Mouse (Mus musculus): ENCODE data around the gene Pgap1. TPM values are rescaled to one million over a fixed set of nuclear protein-coding genes. Genes with fewer than 3 reads are reported as not detected.

The Pgap1 gene
- polyA plus RNA-seq, 1 experiment: 1.1 TPM

GRCm38 (mm10) chr1:54587076-54587475 lies 29.6 kb upstream of the Pgap1 start:
- Histone ChIP-seq H3K27ac (ENCODE audit: control insufficient read depth, insufficient read depth, low read length) (no peak overlapping the region), H3K4me1 (replicated peaks; ENCODE audit: control insufficient read depth, insufficient read depth, low read length) (peaks cover 7% of the 10 kb centered on the region), H3K27me3 (ENCODE audit: control insufficient read depth, insufficient read depth, low read length) (no peaks in the 10 kb centered on the region), H3K4me3 (ENCODE audit: control insufficient read depth, insufficient read depth, low read length) (no peak overlapping the region), H3K36me3 (ENCODE audit: control insufficient read depth, insufficient read depth, low read length) (no peaks in the 10 kb centered on the region)
- no peak for DNase-seq
- whole genome bisulfite sequencing: 96% methylated on average over 5 of the region's 5 CpGs
- no peak for TF ChIP-seq CTCF (IDR thresholded peaks at IDR 0.05; ENCODE audit: borderline replicate concordance, control insufficient read depth, extremely low read depth, insufficient read depth, low read length, poor library complexity)
- TF ChIP-seq POLR2A (IDR thresholded peaks at IDR 0.05; ENCODE audit: control insufficient read depth, extremely low read depth, insufficient read depth, low read length, poor library complexity): no peak

- 48% methylated on average over 5 of the region's 5 CpGs for WGBS
- no peak overlapping the region for H3K27ac ChIP-seq (ENCODE audit: control insufficient read depth, insufficient read depth, low read length)
- no peak for TF ChIP-seq POLR2A (IDR thresholded peaks at IDR 0.05; ENCODE audit: control insufficient read depth, extremely low read depth, insufficient read depth, low read length, poor library complexity)
- TF ChIP-seq CTCF (IDR thresholded peaks at IDR 0.05; ENCODE audit: borderline replicate concordance, control insufficient read depth, extremely low read depth, insufficient read depth, low read length, poor library complexity): no peak
These were observed 28.6 kb upstream of the Pgap1 start for GRCm38 (mm10) chr1:54585971-54586555.

GRCm38 (mm10) chr1:54585278-54585846 lies 27.9 kb upstream of the Pgap1 start:
- H3K27me3 ChIP-seq (ENCODE audit: control insufficient read depth, insufficient read depth, low read length): no peaks in the 10 kb centered on the region
- peak overlapping the region; percentile 26; the same call in 1 of the 2 replicates for H3K27ac ChIP-seq (ENCODE audit: control insufficient read depth, insufficient read depth, low read length)
- no peaks in the 10 kb centered on the region for H3K36me3 ChIP-seq (ENCODE audit: control insufficient read depth, insufficient read depth, low read length)
- whole genome bisulfite sequencing: 6% methylated on average over 9 of the region's 9 CpGs
- DNase-seq: no peak
- TF ChIP-seq POLR2A (IDR thresholded peaks at IDR 0.05; ENCODE audit: control insufficient read depth, extremely low read depth, insufficient read depth, low read length, poor library complexity) (no peak), CTCF (IDR thresholded peaks at IDR 0.05; ENCODE audit: borderline replicate concordance, control insufficient read depth, extremely low read depth, insufficient read depth, low read length, poor library complexity) (no peak)
- peaks cover 7% of the 10 kb centered on the region for H3K4me1 ChIP-seq (replicated peaks; ENCODE audit: control insufficient read depth, insufficient read depth, low read length)
- H3K4me3 ChIP-seq (ENCODE audit: control insufficient read depth, insufficient read depth, low read length): no peak overlapping the region

More at GRCm38 (mm10) chr1:54585971-54586555, 28.6 kb upstream of the Pgap1 start:
- no peak overlapping the region for H3K4me3 ChIP-seq (ENCODE audit: control insufficient read depth, insufficient read depth, low read length)
- H3K27me3 ChIP-seq (ENCODE audit: control insufficient read depth, insufficient read depth, low read length): no peaks in the 10 kb centered on the region
- H3K4me1 ChIP-seq (replicated peaks; ENCODE audit: control insufficient read depth, insufficient read depth, low read length): peaks cover 7% of the 10 kb centered on the region
- no peaks in the 10 kb centered on the region for H3K36me3 ChIP-seq (ENCODE audit: control insufficient read depth, insufficient read depth, low read length)
- DNase-seq: no peak

- no peaks in the 10 kb centered on the region for H3K27me3 ChIP-seq (ENCODE audit: control insufficient read depth, insufficient read depth, low read length)
- no peak for DNase-seq
- H3K36me3 ChIP-seq (ENCODE audit: control insufficient read depth, insufficient read depth, low read length): no peaks in the 10 kb centered on the region
- H3K4me1 ChIP-seq (replicated peaks; ENCODE audit: control insufficient read depth, insufficient read depth, low read length): peaks cover 7% of the 10 kb centered on the region
- no peak overlapping the region for H3K27ac ChIP-seq (ENCODE audit: control insufficient read depth, insufficient read depth, low read length)
- TF ChIP-seq CTCF (IDR thresholded peaks at IDR 0.05; ENCODE audit: borderline replicate concordance, control insufficient read depth, extremely low read depth, insufficient read depth, low read length, poor library complexity) (no peak), POLR2A (IDR thresholded peaks at IDR 0.05; ENCODE audit: control insufficient read depth, extremely low read depth, insufficient read depth, low read length, poor library complexity) (no peak)
- no peak overlapping the region for H3K4me3 ChIP-seq (ENCODE audit: control insufficient read depth, insufficient read depth, low read length)
- whole genome bisulfite sequencing: 30% methylated on average over 2 of the region's 2 CpGs
These were observed 27.2 kb upstream of the Pgap1 start for GRCm38 (mm10) chr1:54584588-54585277.

GRCm38 (mm10) chr1:54578358-54579184 lies 21.1 kb upstream of the Pgap1 start:
- no peak for DNase-seq
- Histone ChIP-seq H3K27me3 (ENCODE audit: control insufficient read depth, insufficient read depth, low read length) (no peaks in the 10 kb centered on the region), H3K4me1 (replicated peaks; ENCODE audit: control insufficient read depth, insufficient read depth, low read length) (no peaks in the 10 kb centered on the region), H3K36me3 (ENCODE audit: control insufficient read depth, insufficient read depth, low read length) (no peaks in the 10 kb centered on the region), H3K27ac (ENCODE audit: control insufficient read depth, insufficient read depth, low read length) (no peak overlapping the region), H3K4me3 (ENCODE audit: control insufficient read depth, insufficient read depth, low read length) (no peak overlapping the region)
- TF ChIP-seq POLR2A (IDR thresholded peaks at IDR 0.05; ENCODE audit: control insufficient read depth, extremely low read depth, insufficient read depth, low read length, poor library complexity): no peak
- TF ChIP-seq CTCF (IDR thresholded peaks at IDR 0.05; ENCODE audit: borderline replicate concordance, control insufficient read depth, extremely low read depth, insufficient read depth, low read length, poor library complexity): no peak
- 75% methylated on average over 8 of the region's 8 CpGs for WGBS

GRCm38 (mm10) chr1:54569102-54569501 lies 11.6 kb upstream of the Pgap1 start:
- Histone ChIP-seq H3K27ac (ENCODE audit: control insufficient read depth, insufficient read depth, low read length) (no peak overlapping the region), H3K27me3 (ENCODE audit: control insufficient read depth, insufficient read depth, low read length) (no peaks in the 10 kb centered on the region), H3K4me1 (replicated peaks; ENCODE audit: control insufficient read depth, insufficient read depth, low read length) (no peaks in the 10 kb centered on the region; the same call in 1 of the 2 replicates), H3K4me3 (ENCODE audit: control insufficient read depth, insufficient read depth, low read length) (no peak overlapping the region), H3K36me3 (ENCODE audit: control insufficient read depth, insufficient read depth, low read length) (no peaks in the 10 kb centered on the region)
- no peak for TF ChIP-seq CTCF (IDR thresholded peaks at IDR 0.05; ENCODE audit: borderline replicate concordance, control insufficient read depth, extremely low read depth, insufficient read depth, low read length, poor library complexity)
- TF ChIP-seq POLR2A (IDR thresholded peaks at IDR 0.05; ENCODE audit: control insufficient read depth, extremely low read depth, insufficient read depth, low read length, poor library complexity): no peak
- no peak for DNase-seq
- 15% methylated on average over 2 of the region's 2 CpGs for WGBS

All from thymus, adult 2 months (tissue).